Mouse (Mus musculus): ENCODE measurements around the gene Lrrc28.
A peak's percentile ranks its signal among the peaks of the same experiment; 100 is the strongest.

DNA sequence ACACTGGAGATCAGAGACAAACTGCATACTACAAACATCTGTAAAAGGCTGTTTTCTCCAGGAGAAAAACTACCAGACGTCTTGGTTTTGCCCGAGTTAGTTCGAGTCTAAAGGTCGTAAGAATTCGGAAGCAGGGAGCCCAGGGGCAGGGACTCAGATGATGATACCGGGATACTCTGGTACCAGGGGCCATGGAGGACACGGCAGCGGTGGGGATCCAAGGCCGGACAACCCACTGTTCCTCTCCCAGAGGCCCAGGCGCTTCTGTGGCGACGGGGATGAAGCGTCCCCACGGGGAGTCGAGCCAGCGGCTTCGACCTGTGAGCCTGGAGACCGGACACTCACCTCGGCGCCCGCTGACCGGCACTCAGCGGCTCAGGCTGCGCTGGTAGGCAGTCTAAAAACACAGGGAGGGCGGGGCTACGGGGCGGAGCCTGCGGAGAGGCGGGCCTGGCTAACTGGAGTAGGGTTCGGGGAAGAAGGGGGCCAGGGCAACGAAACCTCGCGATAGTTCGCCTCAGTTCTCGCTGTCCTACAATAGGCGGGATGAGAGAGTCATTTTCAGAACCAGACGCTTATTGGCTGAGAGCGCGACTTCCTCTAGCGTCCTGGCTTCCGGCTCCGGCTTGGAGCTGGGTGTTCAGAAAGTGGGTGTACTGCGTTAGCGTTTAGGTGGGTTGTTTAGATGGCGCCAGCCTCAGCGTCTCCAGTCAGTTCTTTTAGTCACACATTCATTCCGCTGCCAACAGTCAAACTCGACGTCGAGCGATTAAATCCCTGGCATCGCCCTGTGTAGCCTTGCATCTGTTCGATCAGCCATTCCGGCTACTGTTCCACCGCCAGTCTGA lies at the start of gene Lrrc28:
- TF ChIP-seq POLR2A (IDR thresholded peaks at IDR 0.05; ENCODE audit: low read depth, low read length) = peak; percentile 92
- no peak for TF ChIP-seq CTCF (conservative IDR thresholded peaks at IDR 0.05; ENCODE audit: insufficient read depth, insufficient read length, low read depth, low read length)
